In genomic region chr17:29502005-29502668, GRCm38 (mm10) we compare ENCODE assay signal across 16 mouse cellular contexts. TPM values are rescaled to one million over a fixed set of nuclear protein-coding genes. Genes with fewer than 3 reads are reported as not detected.
A peak's percentile ranks its signal among the peaks of the same experiment; 100 is the strongest.
DNase-seq lines count a peak whose midpoint lies in the region; ATAC-seq lines count a peak whose summit lies in the region.
"Had no signal": no experiment of that assay in that cellular context is flagged by ENCODE, and none has a peak within 500 bp of the region (broad histone marks: within the 10 kb centered on the region; RNA-seq: fewer than 3 reads in every experiment).

No protein-coding gene starts in this region.

- no peak for DNase-seq in heart, adult 9 months (ENCODE audit: low spot score in 2 of 2)
- DNase-seq in lung, postnatal 36 days, result no peak
- DNase-seq in layer of hippocampus, postnatal 36 days, result no peak
- DNase-seq in ovary, postnatal 14 days (ENCODE audit: low spot score), result no peak
- DNase-seq: adrenal gland, adult 8-10 months; midbrain, embryonic 14.5 days had no signal

- H3K4me2 ChIP-seq in heart, embryonic 15.5 days, result peak overlapping the region; percentile 62; the same call in 1 of the 2 replicates
- peak overlapping the region; percentile 50 for H3K4me2 ChIP-seq in lung, embryonic 16.5 days (ENCODE audit: low read depth, low read length)
- peak overlapping the region; percentile 50; the same call in 1 of the 2 replicates for H3K4me2 ChIP-seq in stomach, embryonic 15.5 days

- WGBS in heart, embryonic 15.5 days, result 72% methylated on average over 7 of the region's 7 CpGs
- WGBS in lung, embryonic 16.5 days, result 58% methylated on average over 7 of the region's 7 CpGs
- 64% methylated on average over 7 of the region's 7 CpGs for WGBS in stomach, embryonic 15.5 days

- no peaks in the 10 kb centered on the region for H3K9me3 ChIP-seq in heart, embryonic 15.5 days (replicated peaks)
- peaks cover 3% of the 10 kb centered on the region; the same call in 1 of the 2 replicates for H3K9me3 ChIP-seq in lung, embryonic 16.5 days (ENCODE audit: control insufficient read depth, low read length)
- peaks cover 4% of the 10 kb centered on the region for H3K9me3 ChIP-seq in erythroblast, embryonic 14.5 days (ENCODE audit: control insufficient read depth, low read length)
- H3K9me3 ChIP-seq in stomach, embryonic 15.5 days, result no peaks in the 10 kb centered on the region
- H3K9me3 ChIP-seq: hindbrain, embryonic 10.5 days; limb, embryonic 15.5 days; neural tube, embryonic 13.5 days had no signal

- no peak overlapping the region for H3K27ac ChIP-seq in heart, embryonic 15.5 days
- H3K27ac ChIP-seq in lung, embryonic 16.5 days (ENCODE audit: low read length), result 0 out of 2 replicates have a peak overlapping the region, but pooled peaks have one; percentile 28
- H3K27ac ChIP-seq in stomach, embryonic 15.5 days, result no peak overlapping the region
- H3K27ac ChIP-seq: hindbrain, embryonic 10.5 days; neural tube, embryonic 13.5 days had no signal

- no peak for ATAC-seq in heart, embryonic 15.5 days (replicated peaks; ENCODE audit: insufficient number of reproducible peaks, insufficient read depth, low FRiP score, low read depth)
- ATAC-seq in lung, embryonic 16.5 days (ENCODE audit: low read depth), result no peak
- ATAC-seq in stomach, embryonic 15.5 days (ENCODE audit: insufficient read depth, low FRiP score, low read depth), result no peak
- ATAC-seq: Patski had no signal

- no peak overlapping the region for H3K4me3 ChIP-seq in heart, embryonic 15.5 days
- no peak overlapping the region for H3K4me3 ChIP-seq in lung, embryonic 16.5 days (ENCODE audit: low read length)
- peak overlapping the region; percentile 52 for H3K4me3 ChIP-seq in erythroblast, embryonic 14.5 days (replicated peaks)
- no peak overlapping the region for H3K4me3 ChIP-seq in stomach, embryonic 15.5 days (replicated peaks)
- H3K4me3 ChIP-seq: hindbrain, embryonic 10.5 days; neural tube, embryonic 13.5 days had no signal

- no peak overlapping the region for H3K9ac ChIP-seq in heart, embryonic 15.5 days
- no peak overlapping the region for H3K9ac ChIP-seq in lung, embryonic 16.5 days (ENCODE audit: low read length)
- H3K9ac ChIP-seq in stomach, embryonic 15.5 days, result no peak overlapping the region
- H3K9ac ChIP-seq: limb, embryonic 15.5 days; neural tube, embryonic 13.5 days had no signal

- no peaks in the 10 kb centered on the region for H3K27me3 ChIP-seq in heart, embryonic 15.5 days
- no peaks in the 10 kb centered on the region for H3K27me3 ChIP-seq in lung, embryonic 16.5 days (ENCODE audit: control insufficient read depth, insufficient read depth, low read depth, low read length)
- H3K27me3 ChIP-seq in erythroblast, embryonic 14.5 days (ENCODE audit: control insufficient read depth), result no peaks in the 10 kb centered on the region
- no peaks in the 10 kb centered on the region for H3K27me3 ChIP-seq in stomach, embryonic 15.5 days (replicated peaks)
- H3K27me3 ChIP-seq: limb, embryonic 15.5 days; neural tube, embryonic 13.5 days; Patski had no signal

- peaks cover 8% of the 10 kb centered on the region for H3K4me1 ChIP-seq in heart, embryonic 15.5 days (replicated peaks)
- peaks cover 6% of the 10 kb centered on the region for H3K4me1 ChIP-seq in lung, embryonic 16.5 days (replicated peaks; ENCODE audit: control insufficient read depth, insufficient read depth, low read length)
- peaks cover 91% of the 10 kb centered on the region for H3K4me1 ChIP-seq in erythroblast, embryonic 14.5 days (ENCODE audit: control insufficient read depth)
- peaks cover 6% of the 10 kb centered on the region; the same call in 1 of the 2 replicates for H3K4me1 ChIP-seq in stomach, embryonic 15.5 days

- no peaks in the 10 kb centered on the region for H3K36me3 ChIP-seq in heart, embryonic 15.5 days
- no peaks in the 10 kb centered on the region for H3K36me3 ChIP-seq in lung, embryonic 16.5 days (ENCODE audit: control insufficient read depth, insufficient read depth, low read length)
- H3K36me3 ChIP-seq in erythroblast, embryonic 14.5 days (ENCODE audit: control insufficient read depth), result peaks cover 17% of the 10 kb centered on the region
- H3K36me3 ChIP-seq in stomach, embryonic 15.5 days, result no peaks in the 10 kb centered on the region
- H3K36me3 ChIP-seq: hindbrain, embryonic 10.5 days; limb, embryonic 15.5 days; neural tube, embryonic 13.5 days had no signal

RNA-seq across cellular contexts. Expression of gene Pim1, which starts 11.6 kb away (rescaled TPM):
- 17.9 and 18.2 TPM in 2 replicates for polyA plus RNA-seq in heart, embryonic 15.5 days (2015; fragmentation: Nextera tagmentation; extraction: Ambion mirVana)
- 15.6 and 16.6 TPM in 2 replicates for polyA plus RNA-seq in lung, embryonic 16.5 days (2015; fragmentation: Nextera tagmentation; extraction: Ambion mirVana)
- 72.6 and 76.6 TPM in 2 replicates for polyA plus RNA-seq in erythroblast, embryonic 14.5 days (2012)
- polyA plus RNA-seq in stomach, embryonic 15.5 days (2015; fragmentation: Nextera tagmentation; extraction: Ambion mirVana), result 11.5 and 20.9 TPM in 2 replicates
- 1 to 10 TPM; 3.7 to 5.9 TPM for total RNA-seq in layer of hippocampus, postnatal 36 days (2021)

RNA-seq across cellular contexts. Expression of gene Gm17657, which starts 47.3 kb away (rescaled TPM):
- not detected in 2 replicates for polyA plus RNA-seq in heart, embryonic 15.5 days (2015; fragmentation: Nextera tagmentation; extraction: Ambion mirVana)
- not detected in 2 replicates for polyA plus RNA-seq in lung, embryonic 16.5 days (2015; fragmentation: Nextera tagmentation; extraction: Ambion mirVana)
- not detected in 2 replicates for polyA plus RNA-seq in erythroblast, embryonic 14.5 days (2012)
- polyA plus RNA-seq in stomach, embryonic 15.5 days (2015; fragmentation: Nextera tagmentation; extraction: Ambion mirVana), result not detected in 2 replicates
- total RNA-seq in layer of hippocampus, postnatal 36 days (2021), result not detected
- total RNA-seq: adrenal gland, adult 8-10 months; common myeloid progenitor, adult 5-6 weeks; layer of hippocampus, postnatal 25 days had no signal
- polyA plus RNA-seq: hindbrain, embryonic 10.5 days; limb, embryonic 15.5 days; midbrain, embryonic 14.5 days; neural tube, embryonic 13.5 days; Patski had no signal

RNA-seq across cellular contexts. Expression of gene Tbc1d22b, which starts 47.4 kb away (rescaled TPM):
- 8.5 and 13.0 TPM in 2 replicates for polyA plus RNA-seq in heart, embryonic 15.5 days (2015; fragmentation: Nextera tagmentation; extraction: Ambion mirVana)
- 12.6 and 14.9 TPM in 2 replicates for polyA plus RNA-seq in lung, embryonic 16.5 days (2015; fragmentation: Nextera tagmentation; extraction: Ambion mirVana)
- 0.99 and 1.1 TPM in 2 replicates for polyA plus RNA-seq in erythroblast, embryonic 14.5 days (2012)
- 12.2 and 14.8 TPM in 2 replicates for polyA plus RNA-seq in stomach, embryonic 15.5 days (2015; fragmentation: Nextera tagmentation; extraction: Ambion mirVana)
- 10 to 100 TPM; 42.7 to 45.8 TPM for total RNA-seq in layer of hippocampus, postnatal 36 days (2021)

RNA-seq across cellular contexts. Expression of gene Tmem217, which starts 50.0 kb away (rescaled TPM):
- 0.62 and 1.0 TPM in 2 replicates for polyA plus RNA-seq in heart, embryonic 15.5 days (2015; fragmentation: Nextera tagmentation; extraction: Ambion mirVana)
- polyA plus RNA-seq in lung, embryonic 16.5 days (2015; fragmentation: Nextera tagmentation; extraction: Ambion mirVana), result 0.85 and 1.1 TPM in 2 replicates
- polyA plus RNA-seq in erythroblast, embryonic 14.5 days (2012), result not detected in 2 replicates
- polyA plus RNA-seq in stomach, embryonic 15.5 days (2015; fragmentation: Nextera tagmentation; extraction: Ambion mirVana), result 0.93 and 1.3 TPM in 2 replicates
- total RNA-seq in layer of hippocampus, postnatal 36 days (2021), result not detected
